Mouse (Mus musculus): Measurements from ENCODE around the gene Kif13a.

The Kif13a gene

DNA sequence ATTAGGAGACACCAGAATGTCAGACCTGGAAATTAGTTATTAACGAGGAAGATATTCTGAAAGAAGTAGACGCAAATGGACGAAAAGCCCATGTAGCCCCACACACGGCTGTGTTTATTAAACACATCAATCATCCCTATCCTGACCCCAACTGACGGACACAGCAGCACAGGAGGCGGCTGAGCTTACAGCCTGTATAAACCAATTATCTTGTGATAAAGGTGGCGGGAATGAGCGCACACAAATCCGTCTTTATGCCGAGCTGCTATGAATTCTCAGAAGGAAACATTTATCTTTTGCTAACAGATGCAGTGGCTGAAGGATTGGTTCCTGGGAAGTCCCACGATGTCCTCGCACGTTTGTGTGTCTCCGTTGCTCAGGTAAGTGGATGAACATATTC, 48.9 kb downstream of the Kif13a start:
- DNase-seq, result no peak

DNA sequence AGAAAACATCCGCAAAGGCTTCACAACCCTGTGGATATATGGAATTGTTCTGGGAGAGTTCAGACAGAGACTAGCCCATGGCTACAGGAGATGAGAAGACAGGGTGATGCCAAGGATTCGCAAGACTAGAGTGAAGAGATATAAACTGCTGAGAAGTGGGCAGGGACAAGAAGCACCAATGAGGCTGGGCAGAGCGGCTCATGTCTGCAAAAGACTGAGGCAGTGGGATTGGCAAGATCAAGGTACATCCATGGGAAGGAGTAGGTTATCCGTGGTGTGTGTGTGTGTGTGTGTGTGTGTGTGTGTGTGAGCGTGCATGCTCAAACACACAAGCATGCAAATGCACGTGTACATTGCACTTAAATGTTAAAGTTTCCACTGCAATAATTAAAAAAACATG, 49.4 kb downstream of the Kif13a start:
- DNase-seq, result no peak

DNA sequence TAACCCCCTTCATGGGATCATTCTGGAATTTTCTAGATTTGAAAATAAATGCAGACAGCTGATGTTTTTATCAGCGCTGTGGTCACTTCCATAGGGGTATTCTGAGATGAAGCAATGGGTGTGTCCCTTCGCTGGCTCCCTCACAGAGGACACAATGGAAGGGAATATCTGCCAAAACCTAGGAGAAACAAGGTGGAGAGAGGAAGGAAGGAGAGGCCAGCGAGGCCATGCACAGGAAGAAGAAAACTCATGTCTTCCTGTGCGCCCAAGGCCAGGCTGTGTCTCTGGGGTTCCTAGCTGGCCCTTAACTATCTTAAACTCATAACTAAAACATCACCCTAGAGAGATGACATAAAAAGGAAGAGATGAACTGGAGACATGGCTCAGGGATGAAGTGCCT, 52.6 kb downstream of the Kif13a start:
- peak; percentile 66 for DNase-seq

DNA sequence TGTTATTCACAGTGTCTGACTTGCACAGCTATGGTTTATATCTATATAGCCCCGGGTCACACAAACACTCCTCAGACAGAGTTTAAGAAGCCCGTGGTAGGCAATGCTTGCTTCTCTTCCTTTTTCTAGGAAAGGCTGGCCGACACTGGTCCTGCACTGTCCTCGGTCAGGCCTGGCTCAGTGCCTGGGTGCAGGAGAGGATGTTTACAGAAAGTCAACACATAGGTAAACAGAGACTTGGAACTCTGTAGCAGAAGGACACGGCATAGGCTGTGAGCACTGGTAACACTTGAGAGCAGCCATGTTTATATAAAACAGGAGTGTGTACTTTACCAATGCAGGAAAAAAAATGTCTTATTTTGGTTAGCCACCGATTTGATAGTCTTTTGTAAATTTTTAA, 54.3 kb downstream of the Kif13a start:
- peak; percentile 92 for DNase-seq

DNA sequence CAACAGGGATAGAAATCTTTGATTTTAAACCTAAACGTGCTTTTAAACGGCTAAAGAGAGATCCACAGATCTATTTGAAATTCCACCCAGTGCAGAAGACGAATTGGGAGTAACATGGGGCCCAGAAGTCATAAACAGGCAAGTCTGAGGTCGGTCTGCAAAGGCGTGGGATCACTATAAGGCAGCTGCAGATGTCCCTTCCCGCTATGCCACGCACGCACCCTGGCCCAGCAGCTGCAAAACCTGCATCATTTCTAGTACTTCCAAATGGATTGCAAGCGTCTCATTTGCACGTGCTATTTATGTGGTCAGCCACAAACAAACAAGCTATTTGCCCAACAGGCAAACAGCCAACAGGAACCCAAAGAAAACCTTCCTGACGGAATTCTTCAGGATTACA, 56.9 kb downstream of the Kif13a start:
- DNase-seq, result no peak

DNA sequence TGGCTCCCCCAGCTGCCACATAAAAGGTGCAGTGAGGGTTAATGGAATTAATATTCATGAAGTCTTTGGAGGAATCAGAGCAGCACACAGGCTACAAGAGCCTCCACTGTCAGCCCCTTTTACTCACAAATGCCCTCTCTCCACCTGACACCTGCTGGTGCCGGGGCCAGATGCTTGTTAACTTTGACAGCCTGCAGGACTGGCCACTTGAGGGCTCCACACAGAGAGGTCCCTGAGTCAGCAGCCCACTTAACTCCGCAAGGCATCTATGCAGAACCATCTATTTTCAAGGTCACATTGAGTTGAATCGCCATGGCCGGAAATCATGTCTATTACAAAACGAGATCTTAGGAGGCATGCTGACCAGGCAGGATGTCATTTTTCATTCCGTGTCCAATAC, 57.5 kb downstream of the Kif13a start:
- DNase-seq, result peak; percentile 58

DNA sequence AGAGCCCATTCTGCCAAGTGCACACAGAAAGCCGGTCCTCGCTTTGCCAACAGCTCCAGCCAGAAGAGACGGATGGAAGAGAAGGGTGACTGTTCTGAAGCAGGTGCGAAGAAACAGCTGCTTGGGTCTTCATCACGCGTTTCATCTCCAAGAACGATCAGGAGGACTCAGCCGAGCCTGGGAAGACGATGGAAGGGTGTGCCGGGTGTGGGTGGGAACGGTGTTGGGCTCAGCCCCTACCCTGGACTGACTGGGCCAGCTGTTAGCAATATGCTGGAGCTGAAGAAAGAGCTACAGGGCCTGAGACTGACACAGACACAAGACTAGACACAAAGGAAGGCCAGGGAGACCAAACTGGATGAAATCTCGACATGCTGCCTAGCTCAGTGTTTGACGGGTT, 60.2 kb downstream of the Kif13a start:
- DNase-seq, result no peak

DNA sequence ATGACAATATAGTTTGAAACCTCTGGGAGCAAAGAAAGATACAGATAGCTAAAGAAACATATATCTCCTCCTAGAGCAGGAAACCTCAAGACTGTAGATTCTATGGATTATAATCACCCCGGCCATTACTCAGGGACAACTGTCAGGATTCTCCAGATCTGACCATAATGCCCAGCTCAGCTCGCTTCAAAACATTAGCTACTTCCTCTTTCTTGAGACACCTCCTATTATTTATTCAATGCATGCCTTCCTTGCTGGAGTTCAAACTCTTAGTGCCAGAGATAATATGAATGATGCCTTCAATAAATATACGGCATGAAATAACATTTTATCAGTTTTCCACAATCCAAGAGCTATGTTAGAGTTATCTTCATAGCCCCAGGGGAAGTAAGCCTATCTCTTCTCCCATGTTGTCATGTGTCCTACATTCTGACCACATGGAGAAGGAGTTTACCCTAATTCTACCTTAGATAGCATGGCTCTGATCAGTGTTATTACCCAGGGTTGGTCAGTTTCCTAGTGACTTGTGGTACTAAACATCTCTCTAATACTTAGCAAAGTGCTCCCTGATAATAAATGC, 66.4 kb downstream of the Kif13a start:
- no peak for DNase-seq

DNA sequence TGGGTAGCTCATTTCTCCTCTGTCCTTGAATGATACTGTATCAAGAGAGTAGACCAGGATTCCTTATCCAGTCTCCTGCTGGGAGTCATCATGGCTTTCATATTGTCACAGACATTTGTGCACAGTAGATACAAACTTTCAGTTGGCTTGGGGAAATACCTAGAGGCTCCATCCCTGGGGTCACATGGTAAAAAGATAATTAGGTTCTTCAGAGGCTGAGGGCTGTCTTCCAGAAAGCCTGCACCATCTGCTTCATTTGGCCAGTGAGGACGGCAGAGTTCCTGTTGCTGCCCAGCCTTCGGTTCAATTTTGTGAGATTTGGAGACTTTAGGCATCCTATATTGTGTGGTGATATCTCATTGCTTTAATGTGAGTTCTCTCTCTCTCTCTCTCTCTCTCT, 69.8 kb downstream of the Kif13a start:
- DNase-seq, result no peak

DNA sequence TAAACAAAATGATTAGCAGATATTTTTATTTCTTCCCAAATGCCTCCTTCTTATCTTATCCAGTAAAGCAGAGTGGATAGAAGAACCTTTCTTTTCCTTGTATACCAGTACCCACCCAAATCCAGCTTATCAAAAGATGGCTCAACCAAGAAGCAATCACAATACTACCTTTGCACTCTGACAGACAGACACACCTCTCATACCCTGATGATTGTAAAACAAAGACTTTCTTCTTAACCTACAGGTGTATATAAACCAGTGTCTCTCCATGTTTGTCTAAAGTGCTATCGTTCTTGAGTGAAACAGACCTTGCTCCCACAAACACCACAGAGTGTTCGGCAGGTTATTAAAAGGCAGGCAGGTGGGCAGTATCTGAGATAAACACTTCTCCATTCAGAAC, 70.5 kb downstream of the Kif13a start:
- DNase-seq, result no peak

DNA sequence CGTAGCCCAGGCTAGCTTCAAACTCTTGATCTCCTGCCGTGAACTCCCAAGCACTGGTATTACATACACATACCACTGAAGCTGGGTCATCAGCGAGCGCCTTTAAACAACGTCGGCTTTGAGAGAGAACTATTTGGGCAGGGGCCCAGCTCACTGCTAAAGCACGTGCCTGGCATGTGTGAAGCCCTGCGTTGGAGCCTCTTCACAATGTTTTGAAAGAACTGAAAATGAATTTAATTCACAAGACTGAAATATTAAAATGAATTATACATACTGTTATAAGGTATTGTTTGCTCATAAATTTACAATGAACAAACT, 70.9 kb downstream of the Kif13a start:
- DNase-seq, result no peak

DNA sequence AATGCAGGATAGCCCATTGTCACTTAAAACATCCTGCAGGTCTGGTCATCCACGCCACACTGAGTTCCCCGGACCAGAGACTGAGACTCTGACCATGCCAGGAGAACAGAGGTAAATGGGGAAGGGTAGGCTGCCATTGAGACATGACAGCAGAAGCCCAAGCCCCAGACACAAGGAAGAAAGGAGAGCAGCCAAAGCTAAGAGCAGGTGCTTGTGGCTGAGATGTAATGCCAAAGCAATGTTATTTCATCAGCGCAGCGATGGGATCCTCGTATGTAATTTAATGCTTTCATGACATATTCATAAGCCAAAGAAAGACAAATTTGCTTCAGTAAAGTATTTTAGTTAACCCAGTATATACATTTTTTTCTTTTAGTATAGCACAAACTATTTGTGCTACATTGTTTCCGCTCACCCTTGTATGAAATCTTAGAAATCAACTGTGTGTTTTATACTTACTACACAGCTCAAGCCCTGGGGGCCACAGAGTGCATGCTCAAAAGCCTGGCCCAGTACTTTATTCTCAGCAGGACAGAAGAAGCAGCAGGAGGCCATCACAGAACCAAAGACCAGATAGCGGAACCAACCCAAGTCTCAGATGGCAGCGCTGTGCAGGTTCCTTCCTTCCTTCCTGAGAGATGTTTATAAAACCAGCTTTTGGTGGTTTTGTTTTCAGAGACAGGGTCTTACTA, 71.4 kb downstream of the Kif13a start:
- DNase-seq, result no peak

DNA sequence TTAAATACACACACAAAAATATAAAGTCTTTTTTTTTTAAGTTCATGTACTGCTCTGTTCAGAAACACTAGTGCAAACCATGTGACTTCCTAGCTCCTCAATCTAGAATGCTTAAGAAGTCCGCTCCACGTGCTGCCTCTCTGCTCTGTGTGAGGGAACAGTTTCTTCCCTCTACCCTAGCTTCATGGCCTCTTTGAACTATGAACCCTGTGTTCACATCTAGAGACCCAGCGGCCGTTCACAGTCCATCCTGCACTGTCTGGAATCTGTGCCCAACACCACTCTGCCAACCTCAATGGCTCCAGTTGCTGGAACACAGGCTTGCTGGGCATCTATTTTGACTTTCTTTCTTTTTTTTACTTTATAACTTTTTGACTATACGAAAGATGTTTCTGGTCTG, 75.2 kb downstream of the Kif13a start:
- no peak for DNase-seq

DNA sequence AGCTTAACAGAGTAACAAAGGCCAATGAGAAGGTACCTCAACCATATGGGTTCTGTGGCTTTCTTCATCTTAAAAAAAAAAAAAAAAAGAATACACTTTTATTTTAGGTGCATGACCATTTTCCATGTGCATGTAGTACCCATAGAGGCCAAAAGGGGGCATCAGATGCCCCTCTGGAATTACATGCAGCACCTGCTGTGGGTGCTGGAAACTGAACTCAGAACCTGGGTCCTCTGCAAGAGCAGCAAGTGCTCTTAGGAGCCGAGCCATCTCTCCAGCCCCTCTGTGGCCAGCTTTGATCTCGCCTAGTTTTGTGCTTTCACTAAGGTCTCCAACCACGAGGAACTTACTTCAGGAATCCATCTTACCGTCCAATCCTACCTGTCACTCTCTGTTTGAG, 77.2 kb downstream of the Kif13a start:
- DNase-seq, result no peak

DNA sequence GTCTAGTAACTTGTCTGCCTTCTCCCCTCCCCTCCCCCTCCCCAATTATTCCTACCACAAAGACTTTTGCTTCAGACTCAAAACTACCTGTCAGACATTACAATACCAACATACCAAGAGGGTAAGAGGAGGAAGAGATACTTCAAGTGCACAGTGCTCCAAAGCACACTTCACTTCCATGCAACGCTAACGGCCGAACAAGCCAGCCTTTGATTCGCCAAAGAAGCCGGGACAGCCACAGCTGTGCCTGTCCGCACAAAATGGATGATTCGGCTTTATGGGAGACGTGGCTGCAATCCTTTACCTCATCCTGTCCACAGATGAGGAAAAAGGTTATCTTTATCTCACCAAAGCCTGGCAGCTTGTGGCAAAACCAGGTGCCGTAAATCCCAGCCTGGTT, 84.2 kb downstream of the Kif13a start:
- DNase-seq, result no peak

DNA sequence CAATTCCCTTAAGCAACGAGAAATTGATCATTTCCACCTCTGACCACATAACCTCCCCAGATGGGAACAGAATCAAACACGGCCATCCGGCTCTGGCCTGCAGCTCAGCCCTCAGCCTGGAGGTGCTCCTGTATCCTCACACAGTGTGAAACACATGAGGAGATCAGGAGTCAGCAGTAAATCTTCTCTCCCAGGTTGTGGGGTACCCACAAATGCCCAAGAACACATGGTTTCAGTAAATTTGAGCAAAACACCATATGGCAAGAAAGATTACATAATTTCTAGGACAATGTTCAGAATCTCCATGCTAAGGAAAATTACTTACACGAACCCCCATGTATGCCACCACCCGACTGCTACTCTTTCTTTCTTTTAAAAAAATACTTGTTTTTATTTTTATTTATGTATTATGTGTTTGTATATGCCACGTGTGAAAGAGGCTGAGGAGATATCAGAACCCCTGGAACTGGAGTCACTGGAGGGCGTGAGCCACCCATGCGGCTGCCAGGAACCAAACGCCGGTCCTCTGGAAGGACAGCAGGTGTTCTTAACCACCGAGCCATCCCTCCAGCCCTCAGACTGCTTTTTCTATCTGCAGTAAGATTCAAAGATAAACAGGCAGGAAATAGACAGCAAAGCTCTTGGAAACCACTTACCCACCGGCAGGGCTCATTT, 85.0 kb downstream of the Kif13a start:
- DNase-seq, result no peak

DNA sequence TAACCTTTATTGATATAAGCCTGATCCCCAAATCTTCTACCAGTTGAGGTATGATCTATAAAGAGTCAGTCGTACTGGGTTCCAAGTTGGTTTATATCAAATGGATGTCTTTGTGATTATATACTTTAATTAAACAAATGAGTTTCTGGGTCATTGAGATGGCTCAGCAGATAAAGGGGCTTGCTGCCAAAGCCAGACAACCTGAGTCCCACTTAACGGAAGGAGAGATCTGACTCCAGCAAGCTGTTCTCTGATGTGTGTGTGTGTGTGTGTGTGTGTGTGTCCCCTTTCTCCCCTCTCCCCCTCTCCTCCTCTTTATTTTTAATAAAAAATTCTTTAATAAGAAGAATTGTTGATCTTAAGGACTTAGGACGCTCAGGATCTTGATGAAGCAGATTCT, 86.0 kb downstream of the Kif13a start:
- no peak for DNase-seq

DNA sequence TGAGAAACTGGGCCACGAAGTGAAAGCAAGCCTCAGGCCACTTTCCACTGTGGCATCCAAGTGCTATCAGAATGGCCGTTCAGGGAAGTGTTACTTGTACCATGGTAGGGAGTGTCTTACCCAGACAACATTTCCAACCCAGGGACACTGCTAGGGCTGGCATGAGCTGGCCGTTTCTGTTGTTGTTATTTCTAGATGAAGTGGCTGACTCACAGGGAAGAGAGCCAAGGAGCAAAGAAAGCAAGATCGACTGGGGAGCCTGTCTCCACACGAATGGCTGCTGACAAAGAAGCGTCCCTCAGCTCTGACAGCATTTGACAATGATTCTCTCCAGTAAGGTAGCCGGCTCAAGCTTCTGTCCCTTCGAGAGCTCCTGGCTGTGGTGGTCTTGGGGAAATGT, 87.5 kb downstream of the Kif13a start:
- peak; percentile 76 for DNase-seq

DNA sequence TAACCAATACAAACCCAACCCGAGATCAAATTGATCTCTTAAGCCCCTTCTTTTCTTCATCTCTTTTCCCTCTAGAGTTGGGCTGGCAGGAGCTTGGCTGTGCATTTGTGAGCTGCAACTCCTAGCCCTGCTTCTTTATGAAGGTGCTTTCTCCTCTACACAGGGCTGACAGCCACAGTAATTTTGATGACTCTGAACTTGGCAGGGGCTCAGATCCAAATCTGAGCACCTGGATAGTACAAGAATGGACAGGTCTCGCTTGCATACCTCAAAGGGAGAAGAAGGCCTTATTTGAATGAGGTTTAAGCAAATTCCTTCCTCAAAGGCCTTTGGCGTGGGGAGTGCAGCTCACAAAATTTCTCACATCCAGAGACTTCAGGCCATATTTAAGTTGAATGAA, 88.0 kb downstream of the Kif13a start:
- no peak for DNase-seq

DNA sequence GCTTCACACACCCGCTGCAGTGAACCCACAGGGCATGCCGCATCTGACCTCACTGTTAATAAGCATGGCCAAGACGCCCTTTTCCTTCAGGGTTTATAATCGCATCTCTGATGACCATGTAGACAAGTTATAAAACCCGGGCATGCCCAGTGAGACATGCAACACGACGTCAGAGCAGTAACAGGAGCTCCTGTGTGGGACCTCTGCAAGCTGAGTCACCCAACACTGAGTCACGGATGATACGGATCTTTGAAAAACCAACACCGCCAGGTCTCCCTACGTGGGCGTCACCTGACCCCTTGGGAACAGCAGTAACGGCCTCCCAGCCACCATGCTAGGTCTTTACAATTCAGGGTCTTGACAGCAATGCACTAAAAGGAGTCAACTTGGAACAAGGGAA, 89.0 kb downstream of the Kif13a start:
- DNase-seq, result no peak

DNA sequence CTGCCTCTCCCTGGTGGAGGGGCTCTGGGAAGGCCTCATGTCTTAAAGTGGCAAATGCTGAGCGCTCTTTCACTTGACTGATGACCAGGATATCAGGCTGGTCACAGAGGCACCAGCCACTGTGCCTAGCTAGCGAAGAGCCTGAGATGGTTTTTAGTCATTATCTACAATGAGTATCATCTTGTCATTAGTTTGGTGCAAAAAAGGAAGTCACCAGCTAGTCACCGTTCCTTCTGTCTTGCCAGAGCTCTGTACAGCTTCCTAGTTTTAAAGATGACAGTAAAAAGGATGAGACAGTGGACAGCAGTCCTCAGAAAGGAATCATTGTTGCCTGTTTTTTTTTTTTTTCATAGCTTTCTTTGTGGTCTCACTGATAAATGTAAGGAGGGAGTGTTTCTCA, 90.4 kb downstream of the Kif13a start:
- no peak for DNase-seq

DNA sequence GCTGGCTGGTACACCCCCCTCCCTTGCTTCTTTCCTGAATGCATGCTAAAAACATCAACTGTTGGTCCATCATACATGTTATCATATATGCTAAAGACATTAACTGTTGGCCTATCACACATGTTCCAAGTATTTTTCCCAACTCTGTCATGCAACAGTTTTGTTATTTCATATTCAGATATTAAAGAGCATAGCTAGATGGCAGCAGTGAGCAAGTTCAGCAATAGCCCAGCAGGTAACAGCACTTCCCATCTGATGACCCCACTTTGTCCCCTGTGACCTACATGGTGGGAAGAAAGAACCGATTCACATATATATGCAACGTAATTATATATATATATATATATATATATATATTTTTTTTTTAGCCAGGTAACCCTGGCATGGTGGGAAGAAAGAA, 91.1 kb downstream of the Kif13a start:
- DNase-seq, result peak; percentile 75

DNA sequence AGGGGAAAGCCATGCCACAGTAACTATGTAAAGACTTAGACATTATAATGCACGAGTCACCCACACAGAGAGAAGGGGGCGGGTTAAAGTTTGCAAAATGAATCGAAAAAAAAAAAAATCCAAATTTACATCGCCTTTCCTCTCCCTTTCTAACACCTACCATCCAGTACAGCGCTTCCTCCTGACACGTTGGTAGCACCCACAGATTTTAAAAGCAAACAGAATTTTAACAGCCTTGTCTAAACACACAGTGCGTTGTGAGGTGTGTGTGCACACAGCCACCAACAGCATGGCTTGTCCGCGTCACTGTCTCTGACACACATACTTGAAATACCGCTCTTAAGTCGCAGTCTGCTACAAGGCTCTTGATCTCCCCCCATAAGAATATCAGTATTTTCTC, 94.3 kb downstream of the Kif13a start:
- DNase-seq, result no peak

DNA sequence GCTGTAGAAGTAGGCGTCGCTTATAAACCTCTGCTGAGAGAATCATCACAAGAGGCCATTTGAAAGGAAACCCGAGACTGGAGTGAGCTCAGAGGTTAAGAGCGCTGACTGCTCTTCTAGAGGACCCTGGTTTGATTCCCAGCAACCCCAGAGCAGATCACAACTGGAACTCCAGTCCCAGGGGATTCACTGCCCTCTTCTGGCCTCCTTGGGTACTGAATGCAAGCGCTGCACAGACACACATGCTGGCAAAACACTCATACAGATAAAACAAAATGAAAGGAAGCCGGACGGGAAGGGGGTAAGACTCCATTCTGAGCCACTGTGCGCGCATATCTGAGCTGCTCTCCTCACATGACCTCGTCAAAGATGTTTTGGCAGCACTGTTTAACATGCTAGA, 94.9 kb downstream of the Kif13a start:
- DNase-seq, result no peak

DNA sequence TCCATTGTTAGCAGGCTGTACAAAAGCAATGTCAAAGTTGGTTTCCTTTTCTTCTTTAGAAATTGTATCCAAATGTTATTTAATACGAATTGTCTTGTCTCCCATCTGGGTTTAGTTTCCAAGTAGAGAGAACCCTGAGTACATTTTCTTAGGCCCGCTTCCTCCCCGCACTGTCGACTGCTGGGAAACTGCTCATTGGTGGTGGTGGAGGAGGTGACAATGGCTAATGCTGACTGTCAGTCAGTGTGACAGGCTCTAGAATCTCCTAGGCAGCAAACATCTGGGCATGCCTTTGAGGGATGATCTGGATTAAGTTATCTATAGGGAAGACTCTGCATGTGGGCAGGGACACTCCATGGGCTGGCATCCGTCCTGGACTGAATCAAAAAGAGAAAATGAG, 96.1 kb downstream of the Kif13a start:
- no peak for DNase-seq
